Comparison of ENCODE assay signal across 20 mouse cellular contexts in genomic region chr10:84906895-84907294, GRCm38 (mm10). TPM values are rescaled to one million over a fixed set of nuclear protein-coding genes. Genes with fewer than 3 reads are reported as not detected.
DNase-seq lines count a peak whose midpoint lies in the region; ATAC-seq lines count a peak whose summit lies in the region.
"Had no signal": no experiment of that assay in that cellular context is flagged by ENCODE, and none has a peak within 500 bp of the region (broad histone marks: within the 10 kb centered on the region; RNA-seq: fewer than 3 reads in every experiment).

No protein-coding gene starts in this region.

- WGBS in hindbrain, embryonic 13.5 days = 70% methylated on average over 9 of the region's 9 CpGs
- 90% methylated on average over 9 of the region's 9 CpGs for WGBS in hindbrain, embryonic 10.5 days
- 62% methylated on average over 9 of the region's 9 CpGs for WGBS in neural tube, embryonic 13.5 days
- WGBS in midbrain, embryonic 16.5 days = 61% methylated on average over 9 of the region's 9 CpGs
- 88% methylated on average over 9 of the region's 9 CpGs for WGBS in limb, embryonic 10.5 days

- H3K9me3 ChIP-seq in hindbrain, embryonic 13.5 days = no peaks in the 10 kb centered on the region
- H3K9me3 ChIP-seq in hindbrain, embryonic 10.5 days = no peaks in the 10 kb centered on the region
- no peaks in the 10 kb centered on the region for H3K9me3 ChIP-seq in neural tube, embryonic 13.5 days
- H3K9me3 ChIP-seq in midbrain, embryonic 16.5 days (replicated peaks; ENCODE audit: control insufficient read depth, low read length, poor library complexity, severe bottlenecking) = no peaks in the 10 kb centered on the region
- H3K9me3 ChIP-seq in limb, embryonic 10.5 days (replicated peaks) = no peaks in the 10 kb centered on the region
- H3K9me3 ChIP-seq: heart, embryonic 13.5 days; kidney, embryonic 15.5 days; limb, embryonic 15.5 days; liver, embryonic 15.5 days had no signal

- no peaks in the 10 kb centered on the region for H3K27me3 ChIP-seq in hindbrain, embryonic 13.5 days
- peaks cover 14% of the 10 kb centered on the region for H3K27me3 ChIP-seq in hindbrain, embryonic 10.5 days (ENCODE audit: insufficient read depth, poor library complexity, severe bottlenecking)
- H3K27me3 ChIP-seq in neural tube, embryonic 13.5 days = no peaks in the 10 kb centered on the region
- no peaks in the 10 kb centered on the region for H3K27me3 ChIP-seq in midbrain, embryonic 16.5 days (ENCODE audit: control insufficient read depth, insufficient read depth, low read depth, low read length)
- H3K27me3 ChIP-seq in limb, embryonic 10.5 days (ENCODE audit: low read depth, poor library complexity, severe bottlenecking) = 0 out of 2 replicates have a peak, but pooled peaks cover 3% of the 10 kb centered on the region
- H3K27me3 ChIP-seq: heart, embryonic 13.5 days; limb, embryonic 15.5 days; liver, embryonic 15.5 days had no signal

- H3K4me3 ChIP-seq in hindbrain, embryonic 13.5 days = no peak overlapping the region
- no peak overlapping the region for H3K4me3 ChIP-seq in hindbrain, embryonic 10.5 days
- H3K4me3 ChIP-seq in neural tube, embryonic 13.5 days = no peak overlapping the region
- H3K4me3 ChIP-seq in midbrain, embryonic 16.5 days (ENCODE audit: low read depth, low read length) = no peak overlapping the region
- H3K4me3 ChIP-seq in limb, embryonic 10.5 days = no peak overlapping the region
- H3K4me3 ChIP-seq: heart, embryonic 13.5 days; kidney, embryonic 15.5 days; limb, embryonic 15.5 days; liver, embryonic 15.5 days had no signal

- no peak overlapping the region for H3K4me2 ChIP-seq in hindbrain, embryonic 13.5 days
- no peak overlapping the region for H3K4me2 ChIP-seq in neural tube, embryonic 13.5 days
- no peak overlapping the region for H3K4me2 ChIP-seq in midbrain, embryonic 16.5 days (ENCODE audit: low read length)
- H3K4me2 ChIP-seq: heart, embryonic 13.5 days; kidney, embryonic 15.5 days; limb, embryonic 15.5 days; liver, embryonic 15.5 days had no signal

- ATAC-seq in hindbrain, embryonic 13.5 days (ENCODE audit: low FRiP score) = no peak
- ATAC-seq in neural tube, embryonic 13.5 days (ENCODE audit: low read depth) = no peak
- no peak for ATAC-seq in midbrain, embryonic 16.5 days
- ATAC-seq: intestine, embryonic 16.5 days had no signal

- peak overlapping the region; percentile 75 for H3K27ac ChIP-seq in hindbrain, embryonic 13.5 days
- no peak overlapping the region for H3K27ac ChIP-seq in hindbrain, embryonic 10.5 days
- peak overlapping the region; percentile 67 for H3K27ac ChIP-seq in neural tube, embryonic 13.5 days (replicated peaks)
- H3K27ac ChIP-seq in midbrain, embryonic 16.5 days (ENCODE audit: low read length) = peak overlapping the region; percentile 43
- H3K27ac ChIP-seq in limb, embryonic 10.5 days = no peak overlapping the region
- H3K27ac ChIP-seq: heart, embryonic 13.5 days; kidney, embryonic 15.5 days; limb, embryonic 15.5 days; liver, embryonic 15.5 days; macrophage had no signal

- peaks cover 55% of the 10 kb centered on the region for H3K4me1 ChIP-seq in hindbrain, embryonic 13.5 days (replicated peaks)
- H3K4me1 ChIP-seq in hindbrain, embryonic 10.5 days (replicated peaks) = peaks cover 67% of the 10 kb centered on the region
- H3K4me1 ChIP-seq in neural tube, embryonic 13.5 days (replicated peaks) = peaks cover 47% of the 10 kb centered on the region
- peaks cover 21% of the 10 kb centered on the region for H3K4me1 ChIP-seq in midbrain, embryonic 16.5 days (ENCODE audit: control insufficient read depth, insufficient read depth, low read length)
- H3K4me1 ChIP-seq in limb, embryonic 10.5 days = peaks cover 28% of the 10 kb centered on the region
- H3K4me1 ChIP-seq: liver, embryonic 15.5 days had no signal

- no peak for DNase-seq in hindbrain, embryonic 10.5 days (ENCODE audit: low spot score)
- no peak for DNase-seq in neural tube, embryonic 10.5 days (ENCODE audit: extremely low spot score, low spot score)
- no peak for DNase-seq in limb, embryonic 10.5 days (ENCODE audit: low spot score)
- no peak for DNase-seq in testis, postnatal 10 days (ENCODE audit: low spot score)
- DNase-seq: cerebellum, adult 8-10 months; gastrocnemius, postnatal 14 days; heart, adult 18-20 months; heart, postnatal 36 days; right cerebral cortex, postnatal 14 days; spleen, adult 18-20 months; thymus, adult 2 months had no signal

- H3K36me3 ChIP-seq in hindbrain, embryonic 13.5 days = no peaks in the 10 kb centered on the region; the same call in 1 of the 2 replicates
- peaks cover 64% of the 10 kb centered on the region for H3K36me3 ChIP-seq in hindbrain, embryonic 10.5 days
- no peaks in the 10 kb centered on the region for H3K36me3 ChIP-seq in neural tube, embryonic 13.5 days
- H3K36me3 ChIP-seq in midbrain, embryonic 16.5 days (ENCODE audit: control insufficient read depth, insufficient read depth, low read length) = no peaks in the 10 kb centered on the region
- no peaks in the 10 kb centered on the region for H3K36me3 ChIP-seq in limb, embryonic 10.5 days
- H3K36me3 ChIP-seq: heart, embryonic 13.5 days; kidney, embryonic 15.5 days; limb, embryonic 15.5 days; liver, embryonic 15.5 days had no signal

- H3K9ac ChIP-seq in hindbrain, embryonic 13.5 days = no peak overlapping the region
- no peak overlapping the region for H3K9ac ChIP-seq in neural tube, embryonic 13.5 days
- no peak overlapping the region for H3K9ac ChIP-seq in midbrain, embryonic 16.5 days (ENCODE audit: low read depth, low read length)
- H3K9ac ChIP-seq: heart, embryonic 13.5 days; kidney, embryonic 15.5 days; limb, embryonic 15.5 days; liver, embryonic 15.5 days had no signal

RNA-seq across cellular contexts. Expression of gene Ric8b, which starts 10.5 kb away (rescaled TPM):
- polyA plus RNA-seq in hindbrain, embryonic 13.5 days (2015; fragmentation: Nextera tagmentation; extraction: Ambion mirVana) = 49.6 and 49.9 TPM in 2 replicates
- 27.4 and 29.5 TPM in 2 replicates for polyA plus RNA-seq in hindbrain, embryonic 10.5 days (2016; fragmentation: Nextera tagmentation; extraction: Ambion mirVana)
- 48.7 and 54.7 TPM in 2 replicates for polyA plus RNA-seq in neural tube, embryonic 13.5 days (2015; fragmentation: Nextera tagmentation; extraction: Ambion mirVana)
- 49.3 and 51.0 TPM in 2 replicates for polyA plus RNA-seq in midbrain, embryonic 16.5 days (2015; fragmentation: Nextera tagmentation; extraction: Ambion mirVana)
- polyA plus RNA-seq in limb, embryonic 10.5 days (2016; fragmentation: Nextera tagmentation; extraction: Ambion mirVana) = 25.1 and 28.5 TPM in 2 replicates

Comparison
In these comparisons a context has a peak if more than half of its experiments do, and no peak if none do; other contexts are left out.
1. H3K27ac ChIP-seq: peak in hindbrain, embryonic 13.5 days (single experiment), neural tube, embryonic 13.5 days (single experiment) and midbrain, embryonic 16.5 days (single experiment); none in hindbrain, embryonic 10.5 days (single experiment) and limb, embryonic 10.5 days (single experiment).